Mouse (Mus musculus): ENCODE measurements around the gene Fam53b. TPM values are rescaled to one million over a fixed set of nuclear protein-coding genes. Genes with fewer than 3 reads are reported as not detected.

Gene Fam53b
- polyA plus RNA-seq, 1 experiment from 2014 or later: 29.9 TPM

- H3K4me1 ChIP-seq: peaks cover 66% of the 10 kb centered on the region
- peak; percentile 54 for DNase-seq (ENCODE audit: low spot score)
Observed at GRCm38 (mm10) chr7:132735145-132735544, 78.5 kb downstream of the Fam53b start.

GRCm38 (mm10) chr7:132734222-132734621, 79.5 kb downstream of the Fam53b start:
- Histone ChIP-seq H3K36me3 (replicated peaks) (peaks cover 37% of the 10 kb centered on the region), H3K4me1 (peaks cover 75% of the 10 kb centered on the region), H3K9me3 (no peaks in the 10 kb centered on the region), H3K27ac (replicated peaks) (peak overlapping the region; percentile 74; the same call in 1 of the 2 replicates), H3K4me3 (no peak overlapping the region), H3K27me3 (replicated peaks; ENCODE audit: low read depth, poor library complexity, severe bottlenecking) (no peaks in the 10 kb centered on the region)
- no peak for DNase-seq (ENCODE audit: low spot score)
- WGBS: 84% methylated on average over 9 of the region's 9 CpGs

More at GRCm38 (mm10) chr7:132735145-132735544, 78.5 kb downstream of the Fam53b start:
- no peaks in the 10 kb centered on the region for H3K27me3 ChIP-seq (replicated peaks; ENCODE audit: low read depth, poor library complexity, severe bottlenecking)
- no peak overlapping the region for H3K4me3 ChIP-seq
- peak overlapping the region; percentile 77 for H3K27ac ChIP-seq (replicated peaks)
- peaks cover 34% of the 10 kb centered on the region for H3K36me3 ChIP-seq (replicated peaks)
- 45% methylated on average over 5 of the region's 5 CpGs for WGBS
- H3K9me3 ChIP-seq: no peaks in the 10 kb centered on the region

GRCm38 (mm10) chr7:132733521-132733920, 80.2 kb downstream of the Fam53b start:
- DNase-seq (ENCODE audit: low spot score): no peak
- peak overlapping the region; percentile 74 for H3K27ac ChIP-seq (replicated peaks)
- H3K36me3 ChIP-seq (replicated peaks): peaks cover 44% of the 10 kb centered on the region
- no peaks in the 10 kb centered on the region for H3K9me3 ChIP-seq
- WGBS: 72% methylated on average over 6 of the region's 6 CpGs
- H3K27me3 ChIP-seq (replicated peaks; ENCODE audit: low read depth, poor library complexity, severe bottlenecking): no peaks in the 10 kb centered on the region
- peaks cover 77% of the 10 kb centered on the region for H3K4me1 ChIP-seq
- no peak overlapping the region for H3K4me3 ChIP-seq

GRCm38 (mm10) chr7:132732136-132732789, 81.4 kb downstream of the Fam53b start:
- H3K27ac ChIP-seq (replicated peaks): peak overlapping the region; percentile 71
- H3K4me1 ChIP-seq: peaks cover 77% of the 10 kb centered on the region
- WGBS: 56% methylated on average over 6 of the region's 6 CpGs
- no peaks in the 10 kb centered on the region for H3K27me3 ChIP-seq (replicated peaks; ENCODE audit: low read depth, poor library complexity, severe bottlenecking)
- H3K9me3 ChIP-seq: no peaks in the 10 kb centered on the region
- no peak overlapping the region for H3K4me3 ChIP-seq
- DNase-seq (ENCODE audit: low spot score): no peak
- peaks cover 32% of the 10 kb centered on the region for H3K36me3 ChIP-seq (replicated peaks)

GRCm38 (mm10) chr7:132731558-132731957, 82.1 kb downstream of the Fam53b start:
- DNase-seq (ENCODE audit: low spot score): peak; percentile 51
- 0 out of 2 replicates have a peak overlapping the region, but pooled peaks have one; percentile 71 for H3K27ac ChIP-seq (replicated peaks)
- H3K27me3 ChIP-seq (replicated peaks; ENCODE audit: low read depth, poor library complexity, severe bottlenecking): no peaks in the 10 kb centered on the region
- peaks cover 75% of the 10 kb centered on the region for H3K4me1 ChIP-seq
- no peaks in the 10 kb centered on the region for H3K9me3 ChIP-seq
- WGBS: 59% methylated on average over 6 of the region's 6 CpGs
- no peak overlapping the region for H3K4me3 ChIP-seq
- H3K36me3 ChIP-seq (replicated peaks): peaks cover 29% of the 10 kb centered on the region

GRCm38 (mm10) chr7:132730510-132730909, 83.2 kb downstream of the Fam53b start:
- H3K36me3 ChIP-seq (replicated peaks): peaks cover 29% of the 10 kb centered on the region
- H3K4me1 ChIP-seq: peaks cover 70% of the 10 kb centered on the region
- WGBS: 82% methylated on average over 7 of the region's 7 CpGs
- peak overlapping the region; percentile 71 for H3K27ac ChIP-seq (replicated peaks)
- no peaks in the 10 kb centered on the region for H3K9me3 ChIP-seq
- no peaks in the 10 kb centered on the region for H3K27me3 ChIP-seq (replicated peaks; ENCODE audit: low read depth, poor library complexity, severe bottlenecking)
- DNase-seq (ENCODE audit: low spot score): no peak
- no peak overlapping the region for H3K4me3 ChIP-seq

- 79% methylated on average over 4 of the region's 4 CpGs for WGBS
- Histone ChIP-seq H3K27me3 (replicated peaks; ENCODE audit: low read depth, poor library complexity, severe bottlenecking) (no peaks in the 10 kb centered on the region), H3K4me1 (peaks cover 61% of the 10 kb centered on the region), H3K27ac (replicated peaks) (peak overlapping the region; percentile 71), H3K4me3 (no peak overlapping the region), H3K9me3 (no peaks in the 10 kb centered on the region), H3K36me3 (replicated peaks) (peaks cover 25% of the 10 kb centered on the region)
- peak; percentile 21 for DNase-seq (ENCODE audit: low spot score)
Observed at GRCm38 (mm10) chr7:132729093-132729831, 84.4 kb downstream of the Fam53b start.

GRCm38 (mm10) chr7:132726106-132726861, 87.4 kb downstream of the Fam53b start:
- Histone ChIP-seq H3K27me3 (replicated peaks; ENCODE audit: low read depth, poor library complexity, severe bottlenecking) (no peaks in the 10 kb centered on the region), H3K27ac (replicated peaks) (no peak overlapping the region), H3K4me3 (no peak overlapping the region), H3K9me3 (no peaks in the 10 kb centered on the region), H3K36me3 (replicated peaks) (peaks cover 25% of the 10 kb centered on the region), H3K4me1 (peaks cover 43% of the 10 kb centered on the region)
- WGBS: 85% methylated on average over 13 of the region's 13 CpGs
- no peak for DNase-seq (ENCODE audit: low spot score)

GRCm38 (mm10) chr7:132724501-132725062, 89.1 kb downstream of the Fam53b start:
- Histone ChIP-seq H3K27me3 (replicated peaks; ENCODE audit: low read depth, poor library complexity, severe bottlenecking) (no peaks in the 10 kb centered on the region), H3K27ac (replicated peaks) (no peak overlapping the region), H3K9me3 (no peaks in the 10 kb centered on the region), H3K36me3 (replicated peaks) (peaks cover 26% of the 10 kb centered on the region), H3K4me3 (no peak overlapping the region), H3K4me1 (peaks cover 41% of the 10 kb centered on the region)
- DNase-seq (ENCODE audit: low spot score): no peak
- WGBS: 88% methylated on average over 5 of the region's 5 CpGs

GRCm38 (mm10) chr7:132723906-132724305, 89.8 kb downstream of the Fam53b start:
- 87% methylated on average over 11 of the region's 11 CpGs for WGBS
- Histone ChIP-seq H3K4me3 (no peak overlapping the region), H3K36me3 (replicated peaks) (peaks cover 19% of the 10 kb centered on the region; the same call in 1 of the 2 replicates), H3K4me1 (peaks cover 42% of the 10 kb centered on the region), H3K27me3 (replicated peaks; ENCODE audit: low read depth, poor library complexity, severe bottlenecking) (no peaks in the 10 kb centered on the region), H3K27ac (replicated peaks) (no peak overlapping the region), H3K9me3 (no peaks in the 10 kb centered on the region)
- DNase-seq (ENCODE audit: low spot score): no peak

GRCm38 (mm10) chr7:132722401-132723370, 91.0 kb downstream of the Fam53b start:
- Histone ChIP-seq H3K27me3 (replicated peaks; ENCODE audit: low read depth, poor library complexity, severe bottlenecking) (no peaks in the 10 kb centered on the region), H3K4me1 (peaks cover 52% of the 10 kb centered on the region), H3K36me3 (replicated peaks) (peaks cover 16% of the 10 kb centered on the region; the same call in 1 of the 2 replicates), H3K9me3 (no peaks in the 10 kb centered on the region), H3K27ac (replicated peaks) (no peak overlapping the region; the same call in 1 of the 2 replicates), H3K4me3 (no peak overlapping the region)
- 89% methylated on average over 12 of the region's 12 CpGs for WGBS
- DNase-seq (ENCODE audit: low spot score): no peak
